Mouse (Mus musculus) gonadal fat pad, adult 2 months (tissue): ENCODE results near the gene Ppp1ca. TPM values are rescaled to one million over a fixed set of nuclear protein-coding genes. Genes with fewer than 3 reads are reported as not detected.
A peak's percentile ranks its signal among the peaks of the same experiment; 100 is the strongest.

Experiments used
- DNase-seq: peaks from one replicate; pipeline ENCODE4 v3.0.0-alpha.2; 2012; ENCODE audit warnings: low read depth
- polyA plus RNA-seq: library from polyadenylated mRNA; depleted of rRNA; stranded (reverse); fragments of >200 nt; gene quantifications from 2 replicates; pipeline ENCODE4 v1.2.3, GENCODE M21; 2012

Gene Ppp1ca
- polyA plus RNA-seq, 1 experiment: 585 TPM

GRCm38 (mm10) chr19:4184976-4185975 is 6.6 kb upstream of the Ppp1ca start:
- DNase-seq: no peak

GRCm38 (mm10) chr19:4187303-4187702 is 4.6 kb upstream of the Ppp1ca start:
- DNase-seq: no peak

GRCm38 (mm10) chr19:4189051-4189620 is 2.7 kb upstream of the Ppp1ca start:
- no peak for DNase-seq

GRCm38 (mm10) chr19:4190831-4191334 is 982 bp upstream of the Ppp1ca start, which contains the start of gene Tbc1d10c:
TSS of gene Tbc1d10c (minus strand) at chr19:4191284.
- DNase-seq: no peak

GRCm38 (mm10) chr19:4192251-4192985 is 553 bp downstream of the Ppp1ca start:
- no peak for DNase-seq

- DNase-seq: no peak
Measured at GRCm38 (mm10) chr19:4193129-4193528, 1.3 kb downstream of the Ppp1ca start.

- no peak for DNase-seq
Measured at GRCm38 (mm10) chr19:4194021-4194724, 2.3 kb downstream of the Ppp1ca start.

GRCm38 (mm10) chr19:4194776-4195650 is 3.1 kb downstream of the Ppp1ca start:
- no peak for DNase-seq

- no peak for DNase-seq
Measured at GRCm38 (mm10) chr19:4196048-4196447, 4.2 kb downstream of the Ppp1ca start.

GRCm38 (mm10) chr19:4196548-4196947 is 4.7 kb downstream of the Ppp1ca start:
- DNase-seq: no peak

GRCm38 (mm10) chr19:4197180-4197579 is 5.3 kb downstream of the Ppp1ca start:
- no peak for DNase-seq

GRCm38 (mm10) chr19:4201291-4201909 is 9.5 kb downstream of the Ppp1ca start, which contains the start of gene Rad9a:
TSS of gene Rad9a (minus strand) at chr19:4201662.
- peak; percentile 60 for DNase-seq

- no peak for DNase-seq
Measured at GRCm38 (mm10) chr19:4202149-4202548, 10.3 kb downstream of the Ppp1ca start.

- no peak for DNase-seq
Measured at GRCm38 (mm10) chr19:4203148-4203547, 11.3 kb downstream of the Ppp1ca start.

GRCm38 (mm10) chr19:4203604-4204326 is 11.9 kb downstream of the Ppp1ca start:
- DNase-seq: no peak

GRCm38 (mm10) chr19:4204889-4205288 is 13.0 kb downstream of the Ppp1ca start:
- no peak for DNase-seq

- no peak for DNase-seq
Measured at GRCm38 (mm10) chr19:4206971-4207370, 15.1 kb downstream of the Ppp1ca start.

GRCm38 (mm10) chr19:4208563-4208962 is 16.7 kb downstream of the Ppp1ca start:
- DNase-seq: no peak
